Mouse (Mus musculus) urinary bladder, postnatal 10 days (tissue): Measurements from ENCODE around the gene Wdr86.
"Not testable (repeated sequence)": the region's sequence is repeated elsewhere in the genome, so short reads cannot be mapped to it uniquely, and the experiment has no call there.

ENCODE experiments used
- DNase-seq: peaks from one replicate; pipeline ENCODE4 v3.0.0; 2022; ENCODE audit warnings: low spot score

Wdr86 gene

DNA sequence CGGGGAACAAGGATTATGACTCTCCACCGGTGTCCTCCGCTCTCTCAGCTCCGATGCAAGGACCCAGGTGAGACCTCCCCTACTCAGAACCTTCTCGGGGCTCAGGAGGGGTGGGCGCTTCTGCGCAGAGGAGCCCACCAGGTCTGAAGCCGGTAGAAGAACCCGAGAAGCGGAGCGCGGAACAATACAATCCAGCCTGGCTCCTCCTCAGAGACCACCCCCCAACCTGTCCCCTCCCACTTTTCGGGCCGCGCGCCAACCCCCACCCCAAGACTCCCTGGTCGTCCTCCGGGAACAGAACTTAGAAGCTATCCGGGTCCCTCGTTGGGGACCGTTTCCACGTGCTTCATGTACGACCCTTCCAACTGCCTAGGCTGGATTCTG lies at the start of gene Wdr86:
TSS of gene Wdr86 (minus strand) at position 240 of the 384 bp plus-strand sequence.
- no peak for DNase-seq

DNA sequence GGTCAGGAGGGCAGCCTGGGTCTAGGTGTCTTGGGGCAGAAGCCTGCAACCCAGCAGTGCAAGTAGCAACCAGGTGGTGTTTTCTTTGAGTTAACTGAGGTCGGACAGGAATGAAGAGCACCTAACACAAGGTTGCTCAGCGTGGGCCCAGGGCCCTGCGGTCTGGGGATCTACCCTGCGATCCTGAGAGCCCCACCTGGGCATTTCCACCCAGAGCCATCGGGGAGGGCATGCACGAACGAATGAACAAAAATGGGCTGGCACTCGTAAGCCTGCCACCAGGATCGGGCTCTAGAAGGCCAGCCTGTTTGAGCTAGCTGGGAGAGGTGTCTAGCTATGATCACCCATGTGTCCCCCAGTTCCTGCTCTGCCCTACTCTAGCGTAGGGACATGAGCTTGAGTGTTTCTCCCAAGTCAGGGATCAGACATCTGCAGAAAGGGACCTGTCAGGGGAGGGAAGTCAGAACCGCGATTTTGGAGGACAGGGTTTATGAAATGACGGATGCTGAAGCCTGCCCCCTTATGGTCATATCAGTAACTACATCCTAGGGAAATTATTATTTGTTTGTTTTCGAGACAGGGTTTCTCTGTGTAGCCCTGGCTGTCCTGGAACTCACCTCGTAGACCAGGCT lies 49.5 kb upstream of the Wdr86 start:
- DNase-seq = no peak

DNA sequence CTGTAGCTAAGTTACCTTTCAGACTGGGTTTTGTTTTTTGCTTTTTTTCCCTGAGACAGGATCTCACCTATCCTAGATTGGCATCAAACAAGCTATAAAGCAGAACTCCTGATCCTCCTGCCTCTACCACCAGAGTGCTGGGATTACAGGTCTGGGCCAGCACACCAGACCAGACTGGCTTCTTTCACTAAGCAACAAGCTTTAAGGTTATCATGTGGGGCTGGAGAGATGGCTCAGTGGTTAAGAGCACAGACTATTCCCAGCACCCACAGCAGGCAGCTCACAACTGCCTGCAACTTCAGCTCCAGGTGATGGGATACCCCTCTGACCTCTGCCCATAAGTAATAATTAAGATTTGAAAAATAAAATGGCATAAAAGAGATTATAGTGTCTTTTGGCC lies 48.8 kb upstream of the Wdr86 start:
- DNase-seq = no peak

DNA sequence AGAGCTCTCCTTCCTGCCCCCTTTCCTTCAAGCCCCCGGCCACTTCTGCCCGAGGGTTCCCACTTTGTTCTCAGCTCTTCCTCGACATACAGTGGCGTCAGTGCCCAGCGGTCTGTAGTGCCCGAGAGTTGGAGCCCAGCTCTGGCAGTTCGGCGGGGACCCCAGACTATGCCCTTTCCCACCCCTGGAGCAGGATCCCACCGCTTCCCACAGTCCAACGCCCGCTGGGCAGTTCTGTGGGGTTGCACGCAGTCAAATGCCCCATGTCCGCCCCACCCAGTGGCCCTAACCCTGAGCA lies 48.3 kb upstream of the Wdr86 start:
- no peak for DNase-seq

DNA sequence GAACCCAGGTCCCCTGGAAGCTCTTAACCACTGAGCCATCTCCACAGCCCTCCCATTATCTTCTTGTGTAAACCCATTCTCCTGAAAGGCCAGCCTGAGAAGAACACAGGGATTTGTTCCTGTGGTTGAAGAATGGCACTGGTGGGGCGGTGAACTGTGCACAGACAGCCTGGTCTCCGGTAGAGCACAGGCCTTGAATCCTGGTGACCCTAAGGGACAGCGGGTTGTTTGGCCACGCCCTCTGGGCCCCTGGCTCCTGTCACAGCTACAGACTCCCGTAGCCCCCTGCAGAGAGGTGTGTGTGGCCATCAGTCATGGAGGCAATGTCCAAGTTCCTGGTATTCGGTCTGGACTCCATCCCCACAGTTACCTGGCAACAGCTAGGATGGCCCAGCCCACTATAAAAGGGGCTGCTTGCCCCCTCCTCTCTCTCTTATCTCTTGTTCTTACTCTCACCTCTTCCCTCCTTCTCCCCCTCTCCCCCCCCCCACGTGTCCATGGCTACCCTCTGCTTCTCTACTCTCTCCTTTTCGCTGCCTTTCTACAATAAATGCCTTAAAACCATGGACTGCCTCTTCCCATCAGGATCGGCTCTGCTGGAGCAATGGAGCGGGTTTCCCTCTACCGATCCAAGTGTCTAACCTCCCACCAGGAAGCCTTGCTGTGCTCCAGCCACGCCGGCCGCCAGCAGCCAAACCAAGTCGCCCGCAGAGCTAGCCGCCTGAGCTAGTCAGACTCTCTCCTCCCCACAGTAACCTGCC lies 47.7 kb upstream of the Wdr86 start:
- DNase-seq = no peak

DNA sequence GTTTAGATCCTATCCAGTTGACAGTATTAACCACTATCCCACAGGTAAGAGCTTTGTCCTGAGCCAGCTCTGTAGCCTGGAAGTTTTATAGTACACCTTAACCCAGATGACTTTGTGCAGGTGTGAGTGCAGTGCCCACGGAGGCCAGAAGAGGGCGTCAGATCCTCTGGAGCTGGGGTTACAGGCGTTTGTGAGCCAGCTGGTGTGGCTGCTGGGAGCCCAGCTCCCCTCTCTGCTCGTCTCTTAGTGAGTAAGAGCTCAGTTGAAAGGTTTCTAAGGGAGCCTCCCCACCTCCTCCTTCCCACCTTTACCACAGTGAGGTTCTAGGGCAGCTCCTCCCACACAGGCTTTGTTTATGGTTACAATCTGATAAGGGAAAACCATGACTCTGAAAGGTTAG lies 46.2 kb upstream of the Wdr86 start:
- no peak for DNase-seq

DNA sequence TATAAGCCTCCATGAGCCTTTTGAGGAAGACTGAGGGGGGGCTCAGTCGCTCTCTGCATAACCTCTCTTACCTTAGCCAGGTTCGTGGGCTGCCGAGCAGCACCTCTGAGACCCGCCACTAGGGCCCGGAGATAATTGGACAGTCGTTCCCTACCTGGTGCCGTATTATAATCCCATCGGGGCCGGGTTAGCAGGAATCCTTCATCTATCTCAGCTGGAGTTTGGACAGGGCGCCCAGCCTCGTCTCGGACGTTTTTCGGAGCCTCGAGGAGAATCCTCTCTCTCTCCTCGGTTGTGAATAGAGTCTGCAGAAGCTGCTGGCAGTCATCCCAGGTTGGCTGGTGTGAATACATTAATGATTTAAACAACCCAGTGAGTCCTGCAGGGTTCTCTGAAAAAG lies 44.0 kb upstream of the Wdr86 start:
- DNase-seq = not testable (repeated sequence)

DNA sequence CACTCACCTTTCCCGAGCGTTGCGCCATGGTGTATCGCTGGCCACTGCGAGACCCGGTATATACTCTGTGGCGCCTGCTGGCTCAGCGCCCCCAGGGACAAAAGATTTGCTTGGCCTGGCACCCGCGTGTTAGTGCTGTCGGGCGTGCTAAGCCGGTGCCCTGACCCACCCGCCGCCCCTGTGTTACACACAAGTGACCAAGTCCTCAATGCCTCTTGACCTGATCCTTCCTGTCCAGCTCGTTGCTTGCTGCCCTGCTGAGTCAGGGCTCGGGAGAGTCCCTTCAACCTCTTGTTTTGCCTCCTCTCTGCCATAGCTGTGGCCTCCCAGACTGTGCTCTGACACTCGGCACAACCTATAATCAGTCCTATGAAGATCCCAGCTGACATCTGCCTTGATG lies 27.3 kb upstream of the Wdr86 start, which contains the start of gene Crygn:
TSS of gene Crygn (minus strand) at position 193 of the 400 bp plus-strand sequence.
- no peak for DNase-seq

DNA sequence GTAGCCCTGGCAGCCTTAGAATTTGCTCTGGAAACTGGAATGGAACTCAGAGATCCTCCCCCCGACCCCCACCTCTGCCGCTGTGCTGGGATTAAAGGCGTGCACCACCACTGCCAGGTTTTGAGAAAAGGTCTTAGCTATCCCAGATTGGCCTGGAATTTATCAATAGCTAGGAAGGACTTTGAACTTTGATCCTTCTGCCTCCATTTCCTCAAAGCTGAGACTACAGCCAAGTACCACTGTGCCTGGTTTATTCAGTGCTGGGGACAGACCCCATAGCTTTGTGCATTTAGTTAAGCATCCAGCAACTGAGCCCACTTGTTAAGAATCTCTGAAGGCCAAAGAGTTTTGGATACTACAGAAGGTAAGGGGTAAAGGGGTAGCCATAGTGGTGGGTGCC lies 26.4 kb upstream of the Wdr86 start:
- DNase-seq = no peak

DNA sequence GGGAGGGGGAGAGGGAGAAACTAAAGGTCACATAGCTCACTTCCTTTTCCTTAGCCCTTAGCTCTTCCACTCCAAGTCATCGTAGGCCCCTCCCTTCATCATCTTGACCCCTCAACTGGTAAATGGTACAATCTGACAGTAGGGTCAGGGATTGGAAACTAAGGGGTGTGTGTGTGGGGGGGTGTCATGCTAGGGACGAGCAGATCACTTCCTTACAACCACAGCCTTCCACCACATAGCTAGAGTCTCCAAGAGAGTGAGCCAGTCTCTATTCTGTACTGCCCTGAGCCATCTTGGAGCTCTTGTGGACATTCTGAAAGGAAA lies 21.6 kb upstream of the Wdr86 start:
- no peak for DNase-seq

DNA sequence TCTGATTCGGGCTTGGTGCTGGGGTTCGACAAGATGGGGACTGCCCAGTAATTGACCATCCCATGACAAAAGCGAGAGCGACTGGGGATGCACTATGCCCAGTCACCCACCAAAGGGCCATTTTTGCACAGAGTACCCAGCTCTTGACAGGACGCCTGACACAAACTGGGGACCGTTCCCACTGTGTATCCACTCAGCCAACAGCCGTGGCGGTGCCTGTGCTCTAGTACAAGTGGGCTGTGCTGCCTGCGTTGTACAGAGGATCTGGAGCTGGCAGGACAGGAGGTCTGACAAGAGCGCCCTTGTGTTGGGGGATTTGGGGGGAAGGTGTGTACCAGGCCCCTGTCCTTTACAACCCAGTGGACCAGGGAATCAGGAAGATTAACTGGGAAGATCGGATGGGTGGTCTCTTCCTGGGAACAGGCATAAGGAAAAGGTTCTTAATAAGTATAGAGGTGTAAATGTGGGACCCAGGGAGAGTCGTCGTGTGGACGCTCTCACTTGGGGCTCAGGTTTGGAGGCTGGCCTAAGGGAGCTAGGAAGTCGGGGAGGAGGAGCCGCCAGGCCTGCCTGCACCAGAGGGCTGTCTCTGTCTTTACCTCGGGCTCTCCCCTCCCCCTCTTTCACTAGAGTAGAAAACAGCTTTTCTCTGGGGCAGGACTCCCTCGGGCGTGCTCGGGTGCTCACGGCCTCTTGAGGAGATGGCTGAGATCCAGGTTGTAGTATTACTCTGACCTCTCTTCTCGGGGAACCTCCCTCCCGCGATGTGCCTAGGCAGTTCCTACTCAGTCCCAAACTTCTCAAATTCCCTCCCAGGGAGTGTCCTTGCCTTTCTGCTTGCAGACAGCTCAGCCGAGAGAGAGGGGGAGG lies 21.0 kb upstream of the Wdr86 start:
- no peak for DNase-seq

DNA sequence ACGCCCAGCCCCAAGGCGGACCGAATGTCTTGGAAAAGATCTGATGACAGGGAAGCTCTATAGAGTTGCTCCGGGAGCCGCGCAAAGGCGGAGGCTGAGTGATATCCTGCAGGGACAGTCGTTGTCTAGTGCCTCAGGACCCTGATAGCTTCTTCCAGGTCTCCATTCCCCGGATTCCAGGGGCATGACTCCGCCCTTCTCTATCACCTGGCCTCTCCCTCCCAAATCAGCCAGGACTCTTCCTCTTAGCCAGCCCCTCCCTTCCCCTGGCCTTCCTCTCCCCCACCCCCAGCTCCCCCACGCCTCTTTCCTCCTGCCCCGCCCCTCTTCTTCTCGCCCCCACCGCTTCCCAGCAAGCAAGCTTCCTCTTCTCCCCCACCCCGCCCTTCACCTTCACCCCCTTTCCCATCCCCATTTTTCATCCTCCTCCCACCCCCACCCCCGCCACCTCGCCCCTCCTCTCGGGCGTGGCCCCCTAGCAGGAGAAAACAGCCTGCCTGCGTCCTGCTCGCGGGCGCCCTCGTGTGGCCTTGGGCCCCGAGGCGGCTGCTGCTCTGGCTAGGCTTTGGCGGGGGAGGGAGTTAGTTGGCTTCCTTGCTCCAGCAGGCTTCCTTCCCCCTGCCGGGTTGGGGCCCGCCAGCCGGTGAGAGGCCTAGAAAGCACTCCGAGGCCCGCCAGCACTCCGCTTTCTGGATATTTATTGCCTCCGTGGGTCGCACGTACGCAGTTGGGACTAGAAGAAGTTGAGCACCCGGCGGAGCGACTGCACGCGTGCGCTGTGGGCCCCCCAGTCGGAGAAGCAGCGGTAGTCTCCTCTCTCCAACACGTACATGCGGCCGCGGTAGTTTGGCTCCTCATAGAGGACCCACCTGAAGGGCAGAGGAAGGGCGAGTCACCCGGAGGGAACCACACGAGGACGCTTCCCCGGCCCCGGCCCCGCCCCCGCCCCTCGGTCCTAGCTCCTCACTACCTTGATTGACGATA lies 20.1 kb upstream of the Wdr86 start:
- DNase-seq = peak; percentile 54

DNA sequence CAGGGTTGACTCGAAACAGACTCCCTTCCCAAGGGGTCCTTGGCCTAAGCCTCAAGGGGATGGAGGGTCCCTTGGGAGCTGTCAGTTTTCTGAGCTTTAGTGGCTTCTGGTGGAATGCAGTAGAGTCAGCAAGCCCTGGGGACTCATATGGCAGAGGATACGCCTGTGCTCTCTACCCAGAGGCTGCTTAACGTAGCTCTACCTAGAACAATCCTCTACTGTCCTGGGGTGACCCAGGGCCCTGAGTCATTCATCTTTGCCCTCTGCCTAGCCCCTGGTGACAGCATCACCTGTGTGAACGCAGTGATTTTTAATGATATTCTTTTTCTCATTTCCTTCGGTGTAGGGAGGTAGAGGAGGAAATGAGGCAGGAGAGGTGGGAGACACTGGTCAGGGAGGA lies 19.2 kb upstream of the Wdr86 start:
- no peak for DNase-seq

DNA sequence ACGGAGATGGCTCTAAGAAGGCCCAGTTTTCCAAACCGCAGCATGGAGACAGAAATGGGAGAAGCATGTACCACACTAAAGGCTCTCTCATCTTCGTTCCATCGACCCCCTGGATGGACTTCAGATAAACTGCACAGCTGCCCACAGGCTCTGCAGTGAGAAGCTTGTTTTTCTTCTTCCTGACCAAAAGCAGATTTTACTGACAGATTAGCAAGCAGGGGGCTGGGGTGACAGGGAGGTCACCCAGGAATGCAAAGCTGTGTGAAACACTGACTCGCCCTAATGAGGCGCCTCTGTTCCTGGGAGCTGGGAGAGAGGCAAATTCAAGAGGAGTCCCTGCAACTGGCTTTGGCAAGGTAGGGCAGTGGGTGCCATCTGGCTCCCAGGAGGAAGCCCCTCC lies 17.0 kb upstream of the Wdr86 start:
- peak; percentile 5 for DNase-seq

DNA sequence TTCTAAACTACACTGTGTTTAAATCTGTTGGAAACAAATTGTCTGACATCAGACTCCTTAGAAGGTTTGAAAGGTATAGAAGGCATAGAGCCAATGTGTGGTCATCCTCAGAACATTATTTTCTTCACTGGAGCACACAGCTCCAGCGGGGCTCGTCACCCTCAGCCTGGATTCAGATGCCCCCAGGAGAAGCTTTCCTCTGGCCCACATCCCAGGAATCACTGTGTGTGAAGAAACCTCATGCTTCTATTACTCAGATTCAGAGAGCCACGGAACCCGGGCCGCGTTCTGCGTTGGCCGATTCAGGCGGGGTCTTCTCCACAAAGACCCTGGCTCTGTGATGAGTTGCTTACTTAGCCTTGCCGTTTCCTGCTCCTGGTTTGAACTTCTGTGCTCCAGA lies 13.4 kb upstream of the Wdr86 start:
- DNase-seq = no peak

DNA sequence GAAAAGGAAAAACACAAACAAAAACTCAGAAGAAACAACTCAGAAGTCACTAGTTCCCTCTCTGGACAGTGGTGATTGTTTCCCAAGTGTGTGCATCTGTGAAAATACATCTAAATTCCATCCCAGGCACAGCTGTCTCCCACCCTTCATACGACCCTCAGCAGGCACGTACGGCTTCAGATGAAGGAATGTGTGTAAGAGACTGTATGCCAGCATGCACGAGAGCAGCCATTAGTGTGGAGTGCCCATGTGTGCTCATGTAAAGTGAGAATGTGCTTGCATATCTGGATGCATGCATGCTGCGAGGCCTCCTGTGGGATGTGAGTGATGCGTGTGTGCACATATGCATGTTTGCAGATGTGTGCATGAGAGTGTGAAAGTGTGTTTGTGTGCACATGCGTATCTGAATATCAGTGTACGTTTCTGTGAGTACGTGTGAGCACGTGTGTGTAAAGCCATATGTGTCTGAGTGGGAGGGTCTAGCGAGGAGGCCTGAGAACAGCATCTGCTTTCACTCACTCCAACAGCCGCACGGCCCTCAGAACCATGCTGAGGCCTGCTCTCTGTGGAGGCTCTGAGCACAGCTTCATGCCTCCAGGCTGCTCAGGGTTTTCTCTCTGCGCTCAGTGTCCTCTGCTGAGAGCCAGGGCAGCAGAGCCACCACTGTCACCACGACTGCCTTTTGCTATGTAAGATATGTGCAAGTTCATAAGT lies 10.8 kb upstream of the Wdr86 start:
- no peak for DNase-seq

DNA sequence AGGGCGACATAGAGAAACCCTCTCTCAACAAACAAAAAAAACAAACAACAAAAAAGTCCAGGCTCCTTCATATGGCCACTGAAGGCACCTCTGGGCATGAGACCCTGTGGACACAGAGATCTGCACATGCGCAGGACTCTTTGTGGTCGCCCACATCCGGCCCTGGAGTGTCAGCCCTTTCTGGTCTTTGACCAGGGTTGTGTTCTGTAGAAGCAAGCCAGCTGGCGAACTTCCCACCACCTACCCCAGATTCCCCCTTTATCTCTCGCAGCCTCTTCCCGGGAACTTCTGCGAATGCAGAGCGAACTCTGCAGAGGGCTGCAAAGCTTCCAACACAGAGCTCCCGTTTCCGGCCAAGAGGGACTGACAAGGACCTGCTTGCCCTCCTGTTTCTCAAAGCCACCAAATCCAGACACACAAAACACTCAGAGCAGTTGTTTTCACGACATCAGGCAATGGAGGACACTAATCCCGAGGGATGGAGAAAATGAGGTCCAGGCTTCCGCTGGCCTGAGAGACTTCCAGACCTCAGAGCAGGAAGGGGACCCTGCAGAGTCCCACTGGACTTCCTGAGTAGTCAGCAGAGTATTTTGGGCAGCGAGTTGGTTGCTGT lies 8.7 kb upstream of the Wdr86 start:
- no peak for DNase-seq

DNA sequence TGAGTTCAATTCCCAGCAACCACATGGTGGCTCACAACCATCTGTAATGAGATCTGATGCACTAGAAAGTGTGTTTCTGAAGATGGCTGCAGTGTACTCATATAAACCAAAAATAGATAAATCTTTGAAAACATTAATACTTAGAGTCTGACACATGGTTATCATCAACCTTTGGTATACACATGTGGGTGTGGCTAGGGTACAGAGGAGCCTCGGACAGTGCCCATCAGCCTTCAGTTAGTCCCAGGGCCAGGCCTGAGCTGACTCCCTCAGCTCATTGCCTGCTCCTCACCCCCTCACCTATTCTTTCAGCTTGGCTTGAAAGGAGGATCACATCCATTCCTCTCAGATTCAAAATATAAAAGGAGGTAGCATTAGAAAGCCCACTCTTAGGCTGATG lies 8.0 kb upstream of the Wdr86 start:
- DNase-seq = no peak

DNA sequence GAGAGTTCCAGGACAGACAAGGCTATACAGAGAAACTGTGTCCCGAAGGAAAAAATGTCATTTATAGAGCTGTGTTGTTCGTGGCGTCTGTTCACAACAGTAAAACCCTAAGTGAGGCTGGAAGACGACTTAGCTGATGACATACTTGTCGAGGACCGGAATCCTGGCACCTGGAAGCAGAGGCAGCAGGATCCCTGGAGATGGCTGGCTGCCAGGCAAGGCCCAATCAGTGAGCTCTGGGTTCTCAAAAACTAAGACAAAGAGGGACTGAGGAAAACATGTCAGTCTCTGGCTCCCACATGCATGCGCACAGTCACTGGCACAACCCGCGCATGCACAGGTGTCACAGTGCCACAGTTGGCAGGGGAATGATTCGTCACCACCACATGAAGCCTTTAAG lies 7.1 kb upstream of the Wdr86 start:
- DNase-seq = no peak

DNA sequence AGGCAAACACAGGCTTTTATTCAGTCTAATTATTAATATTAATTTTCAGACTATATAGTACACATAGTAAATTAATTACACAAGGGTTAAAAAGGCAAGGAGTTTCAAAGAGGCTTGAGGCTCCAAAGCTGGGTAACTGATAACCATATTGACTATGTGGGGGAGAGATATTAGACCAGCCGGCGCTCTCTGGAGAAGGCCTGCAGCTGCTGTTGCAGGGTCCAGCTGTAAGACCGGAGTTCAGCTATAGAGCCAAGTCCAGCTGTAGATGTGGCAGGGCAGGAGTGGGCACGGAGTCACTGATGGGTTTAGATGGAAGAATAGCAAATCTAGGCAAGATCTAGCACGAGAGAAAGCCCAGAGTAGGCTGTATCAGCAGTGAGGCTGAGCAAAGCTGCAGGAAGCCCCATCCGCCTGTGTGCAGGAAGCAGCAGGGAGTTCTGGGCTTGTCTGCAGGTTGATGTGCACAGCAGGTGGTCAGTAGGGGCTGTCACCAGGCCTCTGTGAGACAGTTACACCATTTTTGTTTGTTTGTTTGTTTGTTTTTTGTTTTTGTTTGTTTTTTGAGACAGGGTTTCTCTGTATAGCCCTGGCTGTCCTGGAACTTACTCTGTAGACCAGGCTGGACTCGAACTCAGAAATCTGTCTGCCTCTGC lies 3.4 kb upstream of the Wdr86 start:
- DNase-seq = no peak
